8 mouse cellular contexts compared by ENCODE assay signal in genomic region chr1:160044237-160045021, GRCm38 (mm10). TPM values are rescaled to one million over a fixed set of nuclear protein-coding genes. Genes with fewer than 3 reads are reported as not detected.
DNase-seq lines count a peak whose midpoint lies in the region; ATAC-seq and TF ChIP-seq lines count a peak whose summit lies in the region.

4930523C07Rik (plus strand) TSS chr1:160044382.

- 0 out of 2 replicates have a peak within 1 kb of the TSS, but pooled peaks have one; percentile 7 for H3K27ac ChIP-seq in hindbrain, postnatal 0 days
- H3K27ac ChIP-seq in liver, embryonic 13.5 days = peak within 1 kb of the TSS; percentile 88
- peak within 1 kb of the TSS; percentile 89 for H3K27ac ChIP-seq in stomach, postnatal 0 days (replicated peaks)

- H3K4me3 ChIP-seq in hindbrain, postnatal 0 days (ENCODE audit: low read length) = peak within 1 kb of the TSS; percentile 42
- H3K4me3 ChIP-seq in liver, embryonic 13.5 days (replicated peaks) = peak within 1 kb of the TSS; percentile 78
- peak within 1 kb of the TSS; percentile 27 for H3K4me3 ChIP-seq in myocyte
- peak within 1 kb of the TSS; percentile 61 for H3K4me3 ChIP-seq in stomach, postnatal 0 days (ENCODE audit: low read depth, low read length)

- TF ChIP-seq EP300 in stomach, postnatal 0 days (optimal IDR thresholded peaks at IDR 0.05) = no peak

- H3K27me3 ChIP-seq in hindbrain, postnatal 0 days (ENCODE audit: insufficient read depth, low read length) = no peaks in the 10 kb centered on the region
- 0 out of 2 replicates have a peak, but pooled peaks cover 7% of the 10 kb centered on the region for H3K27me3 ChIP-seq in liver, embryonic 13.5 days
- no peaks in the 10 kb centered on the region for H3K27me3 ChIP-seq in myocyte (ENCODE audit: control insufficient read depth, insufficient read depth, insufficient read length)
- H3K27me3 ChIP-seq in stomach, postnatal 0 days (ENCODE audit: control insufficient read depth, insufficient read depth, low read length) = no peaks in the 10 kb centered on the region

- TF ChIP-seq POLR2A in myocyte (IDR thresholded peaks at IDR 0.05; ENCODE audit: insufficient read length, low read depth) = peak; percentile 62

- WGBS in hindbrain, postnatal 0 days = 5% methylated on average over 33 of the region's 33 CpGs
- WGBS in liver, embryonic 13.5 days (ENCODE audit: insufficient replicate concordance) = 2% methylated on average over 33 of the region's 33 CpGs
- under 1% methylated on average over 33 of the region's 33 CpGs for WGBS in stomach, postnatal 0 days

- H3ac ChIP-seq in myocyte (ENCODE audit: control insufficient read depth, insufficient read length) = no peak within 1 kb of the TSS

- intact Hi-C loops in left cerebral cortex, postnatal 4 days (cut with DNase I) = no loop called here
- intact Hi-C loops in left cerebral cortex, postnatal 25 days (cut with DNase I) = no loop called here
- intact Hi-C loops in gastrocnemius, postnatal 14 days (cut with DNase I; ENCODE audit: low total_unique reads) = no loop called here

- H3K4me2 ChIP-seq in hindbrain, postnatal 0 days (ENCODE audit: low read depth, low read length) = peak within 1 kb of the TSS; percentile 64
- peak within 1 kb of the TSS; percentile 73 for H3K4me2 ChIP-seq in liver, embryonic 13.5 days
- peak within 1 kb of the TSS; percentile 71 for H3K4me2 ChIP-seq in myocyte (ENCODE audit: low read depth)
- peak within 1 kb of the TSS; percentile 70 for H3K4me2 ChIP-seq in stomach, postnatal 0 days (replicated peaks; ENCODE audit: low read depth)

- ATAC-seq in hindbrain, postnatal 0 days = peak; percentile 59; the same call in 1 of the 2 replicates
- peak; percentile 89 for ATAC-seq in liver, embryonic 13.5 days (ENCODE audit: low read depth)
- ATAC-seq in stomach, postnatal 0 days (ENCODE audit: low FRiP score, low TSS enrichment) = peak; percentile 91

- H3K79me2 ChIP-seq in myocyte (ENCODE audit: control insufficient read depth, insufficient read depth) = no peaks in the 10 kb centered on the region

- no peaks in the 10 kb centered on the region for H3K9me3 ChIP-seq in hindbrain, postnatal 0 days (ENCODE audit: low read length)
- H3K9me3 ChIP-seq in liver, embryonic 13.5 days (replicated peaks) = no peaks in the 10 kb centered on the region
- H3K9me3 ChIP-seq in stomach, postnatal 0 days (ENCODE audit: control insufficient read depth, low read length) = no peaks in the 10 kb centered on the region

- TF ChIP-seq CTCF in hindbrain, postnatal 0 days (IDR thresholded peaks at IDR 0.05; ENCODE audit: low read depth) = peak; percentile 54
- peak; percentile 72 for TF ChIP-seq CTCF in stomach, postnatal 0 days (IDR thresholded peaks at IDR 0.05; ENCODE audit: low read depth)

- no peaks in the 10 kb centered on the region for H3K36me3 ChIP-seq in hindbrain, postnatal 0 days (ENCODE audit: insufficient read depth, low read length)
- H3K36me3 ChIP-seq in liver, embryonic 13.5 days = 0 out of 2 replicates have a peak, but pooled peaks cover 4% of the 10 kb centered on the region
- H3K36me3 ChIP-seq in myocyte (ENCODE audit: control insufficient read depth, insufficient read depth) = no peaks in the 10 kb centered on the region
- no peaks in the 10 kb centered on the region for H3K36me3 ChIP-seq in stomach, postnatal 0 days (ENCODE audit: control insufficient read depth, insufficient read depth, low read length)

- peak; percentile 29 for DNase-seq in left cerebral cortex, postnatal 4 days
- no peak for DNase-seq in left cerebral cortex, postnatal 25 days (ENCODE audit: low spot score in 2 of 2)
- peak; percentile 26 to 34 for DNase-seq in cerebellum, postnatal 14 days
- peak; percentile 76 for DNase-seq in gastrocnemius, postnatal 14 days
- peak; percentile 22 for DNase-seq in hindbrain, postnatal 0 days (ENCODE audit: low spot score)
- DNase-seq in liver, embryonic 13.5 days = peak; percentile 68
- peak; percentile 88 for DNase-seq in stomach, postnatal 0 days (ENCODE audit: low spot score)

- peaks cover 7% of the 10 kb centered on the region; the same call in 1 of the 2 replicates for H3K4me1 ChIP-seq in hindbrain, postnatal 0 days (ENCODE audit: insufficient read depth, low read length)
- H3K4me1 ChIP-seq in liver, embryonic 13.5 days (replicated peaks) = peaks cover 62% of the 10 kb centered on the region
- peaks cover 4% of the 10 kb centered on the region; the same call in 1 of the 2 replicates for H3K4me1 ChIP-seq in stomach, postnatal 0 days (replicated peaks; ENCODE audit: control insufficient read depth, insufficient read depth)

- peak within 1 kb of the TSS; percentile 28; the same call in 1 of the 2 replicates for H3K9ac ChIP-seq in hindbrain, postnatal 0 days (replicated peaks; ENCODE audit: low read length)
- peak within 1 kb of the TSS; percentile 84 for H3K9ac ChIP-seq in liver, embryonic 13.5 days
- H3K9ac ChIP-seq in stomach, postnatal 0 days (ENCODE audit: low read length) = peak within 1 kb of the TSS; percentile 69

TF ChIP-seq in myocyte, 11 proteins besides CTCF, POLR2A, EP300 and RAD21:
- TF ChIP-seq MAX (IDR thresholded peaks at IDR 0.05; ENCODE audit: low read depth) = no peak
- TF ChIP-seq POLR2AphosphoS2 (IDR thresholded peaks at IDR 0.05; ENCODE audit: insufficient read length, low read depth) = peak; percentile 68
TF ChIP-seq in myocyte: peak in this region for 1.

RNA-seq across cellular contexts. Expression of gene 4930523C07Rik, which starts in this region (rescaled TPM):
- 1 to 10 TPM; 2.3 to 3.2 TPM for total RNA-seq in left cerebral cortex, postnatal 4 days (2021)
- total RNA-seq in left cerebral cortex, postnatal 25 days (2021) = 1 to 10 TPM; 2.1 to 3.6 TPM
- total RNA-seq in gastrocnemius, postnatal 14 days (2021) = 1 to 10 TPM; 7.6 to 9.9 TPM
- 1.6 and 2.1 TPM in 2 replicates for total RNA-seq in hindbrain, postnatal 0 days (2014; rRNA removed)
- 2.8 and 3.6 TPM in 2 replicates for polyA plus RNA-seq in hindbrain, postnatal 0 days (2015; fragmentation: Nextera tagmentation; extraction: Ambion mirVana)
- 29.8 and 30.3 TPM in 2 replicates for polyA plus RNA-seq in liver, embryonic 13.5 days (2015; fragmentation: Nextera tagmentation; extraction: Ambion mirVana)
- polyA plus RNA-seq in myocyte (2012; fragmentation: generic; extraction: Trizol) = 2.8 TPM
- 37.7 and 40.8 TPM in 2 replicates for polyA plus RNA-seq in stomach, postnatal 0 days (2015; fragmentation: Nextera tagmentation; extraction: Ambion mirVana)

Comparison
In these comparisons a context has a peak if more than half of its experiments do, and no peak if none do; other contexts are left out.
1. DNase-seq: peak in left cerebral cortex, postnatal 4 days (single experiment), cerebellum, postnatal 14 days (2 of 2), gastrocnemius, postnatal 14 days (single experiment), hindbrain, postnatal 0 days (single experiment), liver, embryonic 13.5 days (single experiment) and stomach, postnatal 0 days (single experiment); none in left cerebral cortex, postnatal 25 days (0 of 2).
2. H3K27ac ChIP-seq: peak in every context shown above with its lines; median percentile 89 in stomach, postnatal 0 days; 88 in liver, embryonic 13.5 days; 7 in hindbrain, postnatal 0 days.
3. H3K4me3 ChIP-seq: peak in every context shown above with its lines; median percentile 78 in liver, embryonic 13.5 days; 61 in stomach, postnatal 0 days; 42 in hindbrain, postnatal 0 days; 27 in myocyte.
4. H3K9ac ChIP-seq: peak in every context shown above with its lines; median percentile 84 in liver, embryonic 13.5 days; 69 in stomach, postnatal 0 days; 28 in hindbrain, postnatal 0 days.
5. Peak in every context shown above with its lines, with median percentiles within 50 percentile points of each other: ATAC-seq and H3K4me2 ChIP-seq.